In genomic region chr12:4080311-4080710, GRCm38 (mm10) we compare ENCODE assay signal across 9 mouse cellular contexts. TPM values are rescaled to one million over a fixed set of nuclear protein-coding genes. Genes with fewer than 3 reads are reported as not detected.
A peak's percentile ranks its signal among the peaks of the same experiment; 100 is the strongest.
DNase-seq lines count a peak whose midpoint lies in the region; ATAC-seq and TF ChIP-seq lines count a peak whose summit lies in the region.
"Had no signal": no experiment of that assay in that cellular context is flagged by ENCODE, and none has a peak within 500 bp of the region (broad histone marks: within the 10 kb centered on the region; RNA-seq: fewer than 3 reads in every experiment).

No protein-coding gene starts in this region.

- DNase-seq in liver = peak; percentile 70
- peak; percentile 82 for DNase-seq in adrenal gland, postnatal 14 days
- peak; percentile 80 for DNase-seq in embryonic facial prominence, embryonic 10.5 days (ENCODE audit: low spot score)
- peak; percentile 76 for DNase-seq in kidney, adult 9 months
- DNase-seq in liver, adult 2 months (ENCODE audit: extremely low read depth, low read depth, low spot score) = peak; percentile 40
- peak; percentile 55 for DNase-seq in retina, postnatal 7 days (ENCODE audit: low read depth, low spot score)
- peak; percentile 62 to 73 for DNase-seq in urinary bladder, adult 18-20 months (ENCODE audit: low spot score in 2 of 2)

- no peak overlapping the region for H3K27ac ChIP-seq in liver, embryonic 12.5 days
- no peak overlapping the region for H3K27ac ChIP-seq in embryonic facial prominence, embryonic 10.5 days (replicated peaks)
- H3K27ac ChIP-seq in liver, adult 2 months (replicated peaks; ENCODE audit: insufficient read depth, low read depth, low read length) = no peak overlapping the region
- H3K27ac ChIP-seq: heart, embryonic 15.5 days had no signal

- TF ChIP-seq POLR2A in liver, adult 2 months (IDR thresholded peaks at IDR 0.05; ENCODE audit: extremely low read depth, insufficient read depth, low read length) = no peak

- no peaks in the 10 kb centered on the region for H3K9me3 ChIP-seq in liver, embryonic 12.5 days (replicated peaks)
- H3K9me3 ChIP-seq in embryonic facial prominence, embryonic 10.5 days = no peaks in the 10 kb centered on the region
- H3K9me3 ChIP-seq: heart, embryonic 15.5 days had no signal

- H3K4me1 ChIP-seq in liver, embryonic 12.5 days = peaks cover 24% of the 10 kb centered on the region
- peaks cover 19% of the 10 kb centered on the region for H3K4me1 ChIP-seq in embryonic facial prominence, embryonic 10.5 days
- no peaks in the 10 kb centered on the region for H3K4me1 ChIP-seq in liver, adult 2 months (ENCODE audit: control insufficient read depth, insufficient read depth, low read length)

- H3K4me2 ChIP-seq in liver, embryonic 12.5 days = no peak overlapping the region
- H3K4me2 ChIP-seq: heart, embryonic 15.5 days had no signal

- no peaks in the 10 kb centered on the region for H3K36me3 ChIP-seq in liver, embryonic 12.5 days
- no peaks in the 10 kb centered on the region for H3K36me3 ChIP-seq in embryonic facial prominence, embryonic 10.5 days (replicated peaks)
- H3K36me3 ChIP-seq in liver, adult 2 months (ENCODE audit: control insufficient read depth, insufficient read depth, low read length) = no peaks in the 10 kb centered on the region
- H3K36me3 ChIP-seq: heart, embryonic 15.5 days had no signal

- WGBS in liver, embryonic 12.5 days (ENCODE audit: insufficient replicate concordance) = 1% methylated on average over 2 of the region's 2 CpGs
- WGBS in embryonic facial prominence, embryonic 10.5 days = 0% methylated on average over 2 of the region's 2 CpGs
- WGBS in liver, adult 2 months = 1% methylated on average over 2 of the region's 2 CpGs

- H3K27me3 ChIP-seq in liver, embryonic 12.5 days (replicated peaks) = peaks cover 4% of the 10 kb centered on the region; the same call in 1 of the 2 replicates
- H3K27me3 ChIP-seq in embryonic facial prominence, embryonic 10.5 days (replicated peaks; ENCODE audit: low read depth, poor library complexity, severe bottlenecking) = no peaks in the 10 kb centered on the region
- H3K27me3 ChIP-seq in liver, adult 2 months (ENCODE audit: control insufficient read depth, insufficient read depth, low read length) = no peaks in the 10 kb centered on the region
- H3K27me3 ChIP-seq: heart, embryonic 15.5 days had no signal

- H3K79me2 ChIP-seq in liver, adult 2 months (ENCODE audit: control insufficient read depth, insufficient read depth, low read length) = no peaks in the 10 kb centered on the region

- H3K9ac ChIP-seq in liver, embryonic 12.5 days = no peak overlapping the region
- no peak overlapping the region for H3K9ac ChIP-seq in liver, adult 2 months (ENCODE audit: low read depth, low read length)
- H3K9ac ChIP-seq: heart, embryonic 15.5 days had no signal

- ATAC-seq in liver, embryonic 12.5 days = no peak

- TF ChIP-seq CTCF in liver, adult 2 months (IDR thresholded peaks at IDR 0.05; ENCODE audit: low read depth, low read length) = peak; percentile 60

- H3K4me3 ChIP-seq in liver, embryonic 12.5 days = no peak overlapping the region
- H3K4me3 ChIP-seq in embryonic facial prominence, embryonic 10.5 days = no peak overlapping the region
- H3K4me3 ChIP-seq in liver, adult 2 months (ENCODE audit: insufficient read depth, low read depth, low read length) = no peak overlapping the region
- H3K4me3 ChIP-seq: heart, embryonic 15.5 days had no signal

RNA-seq across cellular contexts. Expression of gene Dnajc27, which starts 2.1 kb away (rescaled TPM):
- polyA plus RNA-seq in liver, embryonic 12.5 days (2016; fragmentation: Nextera tagmentation; extraction: Ambion mirVana) = 3.5 and 4.2 TPM in 2 replicates
- total RNA-seq in adrenal gland, postnatal 14 days (2021) = 4.9 and 6.0 TPM in 2 replicates
- polyA plus RNA-seq in embryonic facial prominence, embryonic 10.5 days (2016; fragmentation: Nextera tagmentation; extraction: Ambion mirVana) = 10.6 and 12.2 TPM in 2 replicates
- total RNA-seq in liver, adult 2 months (2014; rRNA removed) = 0.46 and 0.54 TPM in 2 replicates
- 0.36 and 0.54 TPM in 2 replicates for polyA plus RNA-seq in liver, adult 2 months (2012; rRNA removed)

RNA-seq across cellular contexts. Expression of gene Efr3b, which starts 41.6 kb away (rescaled TPM):
- 0.41 and 0.50 TPM in 2 replicates for polyA plus RNA-seq in liver, embryonic 12.5 days (2016; fragmentation: Nextera tagmentation; extraction: Ambion mirVana)
- total RNA-seq in adrenal gland, postnatal 14 days (2021) = 5.4 and 7.0 TPM in 2 replicates
- 7.3 and 8.4 TPM in 2 replicates for polyA plus RNA-seq in embryonic facial prominence, embryonic 10.5 days (2016; fragmentation: Nextera tagmentation; extraction: Ambion mirVana)
- total RNA-seq in liver, adult 2 months (2014; rRNA removed) = 0.09 and 0.27 TPM in 2 replicates
- 0.02 and 0.16 TPM in 2 replicates for polyA plus RNA-seq in liver, adult 2 months (2012; rRNA removed)

RNA-seq across cellular contexts. Expression of gene Adcy3, which starts 52.6 kb away (rescaled TPM):
- polyA plus RNA-seq in liver, embryonic 12.5 days (2016; fragmentation: Nextera tagmentation; extraction: Ambion mirVana) = 2.0 and 2.1 TPM in 2 replicates
- 28.4 and 36.3 TPM in 2 replicates for total RNA-seq in adrenal gland, postnatal 14 days (2021)
- polyA plus RNA-seq in embryonic facial prominence, embryonic 10.5 days (2016; fragmentation: Nextera tagmentation; extraction: Ambion mirVana) = 6.1 and 7.7 TPM in 2 replicates
- 0.65 and 0.87 TPM in 2 replicates for total RNA-seq in liver, adult 2 months (2014; rRNA removed)
- polyA plus RNA-seq in liver, adult 2 months (2012; rRNA removed) = 0.36 and 0.80 TPM in 2 replicates
